Mouse (Mus musculus) stomach, embryonic 15.5 days (tissue): ENCODE measurements around the gene Hps4. TPM values are rescaled to one million over a fixed set of nuclear protein-coding genes. Genes with fewer than 3 reads are reported as not detected.

Experiments
- ATAC-seq: fragments of 200-750 bp; cut with Nextera tagmentation; 2 replicates; pipeline ENCODE4 v1.8.0; 2017; ENCODE audit warnings: low read depth, moderate number of reproducible peaks, moderate TSS enrichment; ENCODE audit not compliant: insufficient read depth, low FRiP score
- H3K27ac ChIP-seq: fragments of 300-500 bp; sonication (generic); 2 replicates; pipeline ENCODE4 v1.5.1; 2015; ENCODE audit warnings: mild to moderate bottlenecking, inconsistent platforms
- H3K27me3 ChIP-seq: fragments of 300-500 bp; sonication (generic); replicated peaks from 2 replicates; pipeline ENCODE4 v1.6.1; 2015; ENCODE audit warnings: inconsistent platforms
- H3K36me3 ChIP-seq: fragments of 300-500 bp; sonication (generic); 2 replicates; pipeline ENCODE4 v1.6.1; 2015; ENCODE audit warnings: inconsistent platforms
- H3K4me1 ChIP-seq: fragments of 300-500 bp; sonication (generic); 2 replicates; pipeline ENCODE4 v1.6.1; 2015; ENCODE audit warnings: inconsistent platforms
- H3K4me2 ChIP-seq: fragments of 300-500 bp; sonication (generic); 2 replicates; pipeline ENCODE4 v1.6.1; 2015; ENCODE audit warnings: mild to moderate bottlenecking, inconsistent platforms
- H3K4me3 ChIP-seq: fragments of 300-500 bp; sonication (generic); replicated peaks from 2 replicates; pipeline ENCODE4 v1.5.1; 2015; ENCODE audit warnings: inconsistent platforms
- H3K9ac ChIP-seq: fragments of 300-500 bp; sonication (generic); 2 replicates; pipeline ENCODE4 v1.6.1; 2015; ENCODE audit warnings: inconsistent platforms
- H3K9me3 ChIP-seq: fragments of 300-500 bp; sonication (generic); 2 replicates; pipeline ENCODE4 v1.6.1; 2016; ENCODE audit warnings: inconsistent platforms
- WGBS: fragments of 180-500 bp; shearing (Covaris S2); methylation state at CpG from one replicate; pipeline ENCODE4 v1.1.7; 2015; 5-methylcytosine and 5-hydroxymethylcytosine counted together
- polyA plus RNA-seq: library from polyadenylated mRNA; unstranded; fragments of >200 nt; fragmentation: Nextera tagmentation; extraction: Ambion mirVana; gene quantifications from 2 replicates; pipeline ENCODE4 v1.2.1, GENCODE M21; 2015

The Hps4 gene
- polyA plus RNA-seq, 1 experiment from 2014 or later = 32.9 TPM

GRCm38 (mm10) chr5:112391676-112392323 lies 48.9 kb downstream of the Hps4 start:
- Histone ChIP-seq H3K4me1 (0 out of 2 replicates have a peak, but pooled peaks cover 8% of the 10 kb centered on the region), H3K9ac (no peak overlapping the region), H3K27ac (no peak overlapping the region), H3K27me3 (peaks cover 39% of the 10 kb centered on the region), H3K9me3 (no peaks in the 10 kb centered on the region), H3K4me2 (no peak overlapping the region), H3K4me3 (no peak overlapping the region), H3K36me3 (no peaks in the 10 kb centered on the region)
- WGBS = 57% methylated on average over 27 of the region's 27 CpGs
- no peak for ATAC-seq

GRCm38 (mm10) chr5:112393741-112394414 lies 51.0 kb downstream of the Hps4 start:
- Histone ChIP-seq H3K4me2 (peak overlapping the region; percentile 84), H3K27ac (no peak overlapping the region), H3K27me3 (peaks cover 39% of the 10 kb centered on the region), H3K9ac (0 out of 2 replicates have a peak overlapping the region, but pooled peaks have one; percentile 2), H3K9me3 (no peaks in the 10 kb centered on the region), H3K4me3 (peak overlapping the region; percentile 52), H3K4me1 (0 out of 2 replicates have a peak, but pooled peaks cover 8% of the 10 kb centered on the region), H3K36me3 (no peaks in the 10 kb centered on the region)
- ATAC-seq = no peak
- 11% methylated on average over 17 of the region's 18 CpGs for WGBS

GRCm38 (mm10) chr5:112394415-112394763 lies 51.5 kb downstream of the Hps4 start:
- Histone ChIP-seq H3K27me3 (peaks cover 39% of the 10 kb centered on the region), H3K9me3 (no peaks in the 10 kb centered on the region), H3K9ac (0 out of 2 replicates have a peak overlapping the region, but pooled peaks have one; percentile 2), H3K36me3 (no peaks in the 10 kb centered on the region), H3K27ac (0 out of 2 replicates have a peak overlapping the region, but pooled peaks have one; percentile 70), H3K4me2 (peak overlapping the region; percentile 84), H3K4me3 (peak overlapping the region; percentile 52), H3K4me1 (0 out of 2 replicates have a peak, but pooled peaks cover 8% of the 10 kb centered on the region)
- peak; percentile 25; the same call in 1 of the 2 replicates for ATAC-seq
- under 1% methylated on average over 28 of the region's 28 CpGs for WGBS

DNA sequence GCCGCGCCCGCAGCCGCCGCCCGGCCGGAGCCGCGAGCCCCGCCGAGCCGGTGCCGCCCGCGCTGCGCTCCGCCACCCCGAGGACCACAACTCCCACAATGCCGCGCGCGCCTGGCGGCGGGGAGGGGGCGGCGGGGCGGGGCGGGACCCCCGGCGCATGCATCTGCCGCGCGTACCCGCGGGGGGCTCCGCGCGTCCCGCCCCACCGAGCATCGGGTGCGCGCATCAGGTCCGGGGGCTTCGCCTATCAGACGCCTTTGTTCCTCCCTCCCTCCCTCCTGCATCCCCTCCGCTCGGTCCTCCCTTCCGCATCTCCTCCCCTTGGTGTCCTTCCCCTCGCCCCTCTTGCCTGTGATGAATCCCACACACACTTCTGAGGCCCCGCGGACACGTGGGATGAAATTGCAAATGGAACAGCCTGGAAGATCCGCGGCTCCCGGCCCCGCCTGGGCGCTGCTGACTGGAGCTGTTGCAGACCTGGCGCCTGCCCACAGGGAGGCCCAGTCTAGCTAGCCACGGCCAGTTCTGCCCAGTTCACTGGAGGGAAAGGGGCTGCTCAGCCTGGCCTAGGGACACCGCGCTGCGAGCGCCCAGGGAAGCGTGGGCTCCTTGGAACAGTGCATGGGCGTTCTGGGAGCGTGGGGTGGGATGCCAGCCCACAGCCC lies 52.0 kb downstream of the Hps4 start, which contains the start of gene Asphd2:
TSS of gene Asphd2 (minus strand) at position 88 of the 665 bp plus-strand sequence.
- H3K9ac ChIP-seq = 0 out of 2 replicates have a peak within 1 kb of the TSS, but pooled peaks have one; percentile 2
- H3K4me2 ChIP-seq = peak within 1 kb of the TSS; percentile 84
- H3K36me3 ChIP-seq = no peaks in the 10 kb centered on the region
- peak within 1 kb of the TSS; percentile 70 for H3K27ac ChIP-seq
- H3K4me3 ChIP-seq = peak within 1 kb of the TSS; percentile 52
- peak; percentile 80 for ATAC-seq
- H3K9me3 ChIP-seq = no peaks in the 10 kb centered on the region
- H3K27me3 ChIP-seq = peaks cover 39% of the 10 kb centered on the region
- 0 out of 2 replicates have a peak, but pooled peaks cover 8% of the 10 kb centered on the region for H3K4me1 ChIP-seq
- WGBS = 4% methylated on average over 56 of the region's 67 CpGs

DNA sequence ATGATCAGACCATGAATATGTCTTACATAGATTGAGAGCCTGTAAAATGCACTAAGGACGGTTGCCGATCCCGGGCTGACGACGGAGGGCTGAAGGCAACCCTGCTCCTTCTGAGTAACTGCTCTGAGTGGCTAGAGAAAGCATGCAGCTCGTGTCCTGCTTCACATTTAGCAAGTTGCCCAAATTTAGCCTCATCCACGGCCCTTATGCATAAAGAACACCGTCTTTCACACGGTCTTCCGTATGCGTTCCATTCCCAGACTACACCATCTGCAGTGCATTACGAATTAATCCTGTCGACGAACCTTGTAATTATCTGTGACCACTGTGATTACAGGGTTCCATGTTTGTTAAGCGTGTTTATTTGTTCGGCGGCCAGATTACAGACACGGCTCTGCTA lies 53.2 kb downstream of the Hps4 start:
- WGBS = 79% methylated on average over 18 of the region's 18 CpGs
- Histone ChIP-seq H3K4me2 (no peak overlapping the region), H3K9ac (no peak overlapping the region), H3K9me3 (no peaks in the 10 kb centered on the region), H3K4me1 (0 out of 2 replicates have a peak, but pooled peaks cover 8% of the 10 kb centered on the region), H3K4me3 (no peak overlapping the region), H3K27me3 (peaks cover 38% of the 10 kb centered on the region), H3K27ac (no peak overlapping the region), H3K36me3 (no peaks in the 10 kb centered on the region)
- no peak for ATAC-seq

DNA sequence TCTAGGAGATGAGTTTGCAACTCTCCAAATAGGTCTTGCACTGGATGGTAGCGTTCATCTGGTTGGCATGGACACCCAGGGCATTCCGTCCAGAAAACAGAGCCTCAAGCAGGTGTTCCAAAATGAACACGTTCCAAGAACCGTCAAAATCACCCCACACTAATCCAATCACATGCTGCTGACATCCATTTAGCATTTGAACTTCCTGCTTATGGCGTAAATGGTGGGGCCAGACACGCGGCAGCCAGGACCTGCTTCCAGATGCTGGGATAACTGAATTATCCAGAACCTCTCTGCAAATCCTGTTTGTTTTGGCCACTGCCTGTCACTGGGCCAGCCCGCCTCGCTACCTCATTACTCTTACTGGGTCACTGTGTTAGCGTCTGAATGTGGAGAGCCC lies 56.4 kb downstream of the Hps4 start:
- 55% methylated on average over 10 of the region's 10 CpGs for WGBS

GRCm38 (mm10) chr5:112402437-112402836 lies 59.6 kb downstream of the Hps4 start:
- H3K27ac ChIP-seq = no peak overlapping the region
- H3K4me2 ChIP-seq = no peak overlapping the region
- H3K9ac ChIP-seq = no peak overlapping the region
- H3K4me1 ChIP-seq = no peaks in the 10 kb centered on the region
- H3K4me3 ChIP-seq = no peak overlapping the region
- H3K36me3 ChIP-seq = no peaks in the 10 kb centered on the region
- 27% methylated on average over 3 of the region's 3 CpGs for WGBS
- no peak for ATAC-seq
- H3K9me3 ChIP-seq = no peaks in the 10 kb centered on the region
- H3K27me3 ChIP-seq = no peaks in the 10 kb centered on the region

More for the DNA sequence above, 56.4 kb downstream of the Hps4 start:
- no peak for ATAC-seq
- peaks cover 6% of the 10 kb centered on the region; the same call in 1 of the 2 replicates for H3K27me3 ChIP-seq
- H3K4me2 ChIP-seq = no peak overlapping the region
- no peak overlapping the region for H3K9ac ChIP-seq
- H3K9me3 ChIP-seq = no peaks in the 10 kb centered on the region
- no peak overlapping the region for H3K27ac ChIP-seq
- no peak overlapping the region for H3K4me3 ChIP-seq
- no peaks in the 10 kb centered on the region for H3K36me3 ChIP-seq
- H3K4me1 ChIP-seq = 0 out of 2 replicates have a peak, but pooled peaks cover 5% of the 10 kb centered on the region

- Histone ChIP-seq H3K36me3 (no peaks in the 10 kb centered on the region), H3K27ac (no peak overlapping the region), H3K9ac (no peak overlapping the region), H3K27me3 (0 out of 2 replicates have a peak, but pooled peaks cover 5% of the 10 kb centered on the region), H3K4me2 (no peak overlapping the region), H3K4me3 (no peak overlapping the region), H3K9me3 (no peaks in the 10 kb centered on the region), H3K4me1 (no peaks in the 10 kb centered on the region)
- ATAC-seq = no peak
- WGBS = 66% methylated on average over 3 of the region's 3 CpGs
Measured at GRCm38 (mm10) chr5:112406017-112406416, 63.1 kb downstream of the Hps4 start.

DNA sequence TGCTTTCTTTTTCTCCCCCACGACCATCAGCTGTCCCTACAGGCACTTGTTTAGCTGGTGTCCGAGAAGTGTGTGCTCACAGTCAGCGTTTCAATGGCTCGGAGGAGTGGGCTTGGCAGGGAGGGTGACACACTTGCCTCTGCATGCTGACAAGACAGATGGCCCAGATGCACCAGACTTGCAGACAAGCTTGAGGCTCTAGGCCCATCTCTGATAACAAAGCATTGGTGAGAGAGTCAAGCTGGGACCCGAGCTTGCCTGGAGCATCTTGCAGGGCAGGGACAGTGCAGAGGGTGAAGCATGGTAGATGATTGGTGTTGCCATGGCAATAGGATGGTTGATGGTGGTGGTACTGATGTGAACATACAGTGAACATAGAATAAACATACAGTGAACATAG lies 66.4 kb downstream of the Hps4 start:
- no peak for ATAC-seq
- 57% methylated on average over 5 of the region's 5 CpGs for WGBS

GRCm38 (mm10) chr5:112411072-112411471 lies 68.2 kb downstream of the Hps4 start:
- Histone ChIP-seq H3K9me3 (no peaks in the 10 kb centered on the region), H3K4me2 (no peak overlapping the region)
- WGBS = 32% methylated on average over 11 of the region's 11 CpGs

More for the DNA sequence above, 66.4 kb downstream of the Hps4 start:
- Histone ChIP-seq H3K9ac (no peak overlapping the region), H3K4me2 (no peak overlapping the region), H3K9me3 (no peaks in the 10 kb centered on the region), H3K27ac (no peak overlapping the region), H3K36me3 (no peaks in the 10 kb centered on the region), H3K4me3 (no peak overlapping the region), H3K27me3 (0 out of 2 replicates have a peak, but pooled peaks cover 7% of the 10 kb centered on the region), H3K4me1 (0 out of 2 replicates have a peak, but pooled peaks cover 6% of the 10 kb centered on the region)

DNA sequence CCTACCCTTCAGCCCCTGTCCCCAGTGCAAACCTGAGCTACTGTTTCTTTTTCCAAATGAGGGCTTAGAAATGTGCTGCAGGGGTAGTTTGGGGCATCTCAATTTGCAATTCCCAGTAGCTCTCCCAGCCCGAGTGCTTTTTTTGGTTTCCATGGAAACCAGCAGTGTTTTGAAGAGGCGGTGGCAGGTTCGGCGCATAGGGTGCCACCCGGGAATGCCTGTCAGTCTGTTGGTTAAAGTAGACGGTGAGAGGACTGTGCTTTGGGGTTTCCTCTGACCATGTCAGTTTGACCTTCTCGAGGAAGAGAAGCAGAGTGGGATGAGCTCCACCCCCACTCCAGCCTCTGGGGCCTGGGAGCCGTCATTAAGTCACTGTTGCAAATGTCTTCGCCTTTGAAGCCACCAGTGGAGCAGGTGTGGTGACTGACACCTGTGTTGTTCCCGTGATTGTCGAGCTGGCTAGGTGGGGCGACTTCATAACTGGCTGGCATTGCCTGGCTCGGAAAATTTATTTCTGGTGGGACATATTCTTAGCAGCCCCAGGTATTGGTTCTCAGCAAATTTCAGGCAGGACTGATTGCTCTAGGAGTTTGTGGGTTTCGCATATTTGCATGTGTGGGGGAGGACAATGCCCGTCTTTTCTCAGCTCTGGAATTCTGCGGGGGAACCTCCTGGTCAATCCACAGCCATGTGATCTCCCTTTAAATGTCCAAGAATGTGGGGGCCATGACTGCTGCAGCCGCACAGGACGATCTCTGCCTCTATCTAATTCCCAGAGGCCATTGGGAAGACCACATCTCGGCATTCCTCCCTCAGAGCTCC lies 68.8 kb downstream of the Hps4 start:
- 0 out of 2 replicates have a peak, but pooled peaks cover 6% of the 10 kb centered on the region for H3K4me1 ChIP-seq
- 14% methylated on average over 19 of the region's 19 CpGs for WGBS
- no peak overlapping the region for H3K9ac ChIP-seq

More at GRCm38 (mm10) chr5:112411072-112411471, 68.2 kb downstream of the Hps4 start:
- Histone ChIP-seq H3K9ac (no peak overlapping the region), H3K4me3 (no peak overlapping the region), H3K27ac (no peak overlapping the region), H3K36me3 (no peaks in the 10 kb centered on the region), H3K4me1 (0 out of 2 replicates have a peak, but pooled peaks cover 6% of the 10 kb centered on the region), H3K27me3 (0 out of 2 replicates have a peak, but pooled peaks cover 7% of the 10 kb centered on the region)
- no peak for ATAC-seq

More for the DNA sequence above, 68.8 kb downstream of the Hps4 start:
- 0 out of 2 replicates have a peak, but pooled peaks cover 7% of the 10 kb centered on the region for H3K27me3 ChIP-seq
- H3K36me3 ChIP-seq = no peaks in the 10 kb centered on the region
- no peak overlapping the region for H3K4me2 ChIP-seq
- H3K4me3 ChIP-seq = no peak overlapping the region
- H3K9me3 ChIP-seq = no peaks in the 10 kb centered on the region
- H3K27ac ChIP-seq = no peak overlapping the region
- ATAC-seq = no peak
